Mouse (Mus musculus) heart, embryonic 11.5 days (tissue): Measurements from ENCODE around the gene Dock6. TPM values are rescaled to one million over a fixed set of nuclear protein-coding genes. Genes with fewer than 3 reads are reported as not detected.

Experiments used
- ATAC-seq: fragments of 200-750 bp; cut with Nextera tagmentation; replicated peaks from 2 replicates; pipeline ENCODE4 v1.8.0; 2017; ENCODE audit warnings: moderate library complexity; ENCODE audit not compliant: insufficient number of reproducible peaks, low FRiP score, low TSS enrichment
- H3K27ac ChIP-seq: fragments of 300-500 bp; sonication (generic); 2 replicates; pipeline ENCODE4 v1.5.1; 2014; ENCODE audit warnings: mild to moderate bottlenecking, low read depth, low read length
- H3K27me3 ChIP-seq: fragments of 300-500 bp; sonication (generic); 2 replicates; pipeline ENCODE4 v1.6.1; 2014; ENCODE audit warnings: mild to moderate bottlenecking, low read length, mixed read lengths; ENCODE audit not compliant: control insufficient read depth, insufficient read depth
- H3K36me3 ChIP-seq: fragments of 300-500 bp; sonication (generic); 2 replicates; pipeline ENCODE4 v1.6.1; 2014; ENCODE audit warnings: mild to moderate bottlenecking, low read length, moderate library complexity, mixed read lengths; ENCODE audit not compliant: control insufficient read depth, insufficient read depth
- H3K4me1 ChIP-seq: fragments of 300-500 bp; sonication (generic); 2 replicates; pipeline ENCODE4 v1.6.1; 2014; ENCODE audit warnings: low read length; ENCODE audit not compliant: control insufficient read depth, insufficient read depth
- H3K4me2 ChIP-seq: fragments of 300-500 bp; sonication (generic); 2 replicates; pipeline ENCODE4 v1.6.1; 2014; ENCODE audit warnings: mild to moderate bottlenecking, moderate library complexity
- H3K4me3 ChIP-seq: fragments of 300-500 bp; sonication (generic); 2 replicates; pipeline ENCODE4 v1.5.1; 2014; ENCODE audit warnings: low read depth, low read length
- H3K9ac ChIP-seq: fragments of 300-500 bp; sonication (generic); 2 replicates; pipeline ENCODE4 v1.6.1; 2014; ENCODE audit warnings: mild to moderate bottlenecking, low read depth, low read length, moderate library complexity
- H3K9me3 ChIP-seq: fragments of 300-500 bp; sonication (generic); replicated peaks from 2 replicates; pipeline ENCODE4 v1.6.1; 2016; ENCODE audit warnings: low read length; ENCODE audit not compliant: control insufficient read depth
- WGBS: fragments of 180-500 bp; shearing (Covaris S2); extraction: QIAGEN DNeasy Blood & Tissue Kit; methylation state at CpG from one replicate; pipeline ENCODE4 v1.1.7; 2014; ENCODE audit not compliant: insufficient replicate concordance; 5-methylcytosine and 5-hydroxymethylcytosine counted together
- polyA plus RNA-seq: library from polyadenylated mRNA; unstranded; fragments of >200 nt; fragmentation: Nextera tagmentation; extraction: Ambion mirVana; gene quantifications from 2 replicates; pipeline ENCODE4 v1.2.1, GENCODE M21; 2014

The Dock6 gene
- polyA plus RNA-seq, 1 experiment from 2014 or later, result 50.1 TPM

DNA sequence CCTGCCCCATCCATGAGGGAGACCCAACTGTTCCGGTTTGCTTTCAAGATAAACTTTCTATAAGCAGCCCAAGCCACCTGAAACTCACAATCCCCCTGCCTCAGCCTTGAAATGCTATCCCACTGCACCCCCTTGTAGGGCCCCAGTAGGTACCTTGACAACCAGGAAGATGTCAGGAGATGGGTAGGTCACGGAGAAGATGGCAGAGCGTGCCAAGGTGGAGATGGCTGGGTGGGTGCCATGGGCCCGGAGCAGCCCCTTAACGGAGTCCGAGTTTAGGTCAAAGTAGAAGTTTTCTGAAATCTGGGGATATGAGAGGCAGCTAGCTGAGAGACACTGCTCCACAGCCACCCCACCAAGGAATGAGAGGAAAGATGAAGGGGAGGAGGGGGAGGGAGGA, 11.1 kb downstream of the Dock6 start:
- ATAC-seq, result no peak
- Histone ChIP-seq H3K4me3 (no peak overlapping the region), H3K27me3 (no peaks in the 10 kb centered on the region), H3K4me2 (no peak overlapping the region), H3K27ac (no peak overlapping the region), H3K9me3 (no peaks in the 10 kb centered on the region), H3K36me3 (peaks cover 7% of the 10 kb centered on the region), H3K4me1 (peaks cover under 1% of the 10 kb centered on the region), H3K9ac (no peak overlapping the region)
- 92% methylated on average over 6 of the region's 6 CpGs for WGBS

DNA sequence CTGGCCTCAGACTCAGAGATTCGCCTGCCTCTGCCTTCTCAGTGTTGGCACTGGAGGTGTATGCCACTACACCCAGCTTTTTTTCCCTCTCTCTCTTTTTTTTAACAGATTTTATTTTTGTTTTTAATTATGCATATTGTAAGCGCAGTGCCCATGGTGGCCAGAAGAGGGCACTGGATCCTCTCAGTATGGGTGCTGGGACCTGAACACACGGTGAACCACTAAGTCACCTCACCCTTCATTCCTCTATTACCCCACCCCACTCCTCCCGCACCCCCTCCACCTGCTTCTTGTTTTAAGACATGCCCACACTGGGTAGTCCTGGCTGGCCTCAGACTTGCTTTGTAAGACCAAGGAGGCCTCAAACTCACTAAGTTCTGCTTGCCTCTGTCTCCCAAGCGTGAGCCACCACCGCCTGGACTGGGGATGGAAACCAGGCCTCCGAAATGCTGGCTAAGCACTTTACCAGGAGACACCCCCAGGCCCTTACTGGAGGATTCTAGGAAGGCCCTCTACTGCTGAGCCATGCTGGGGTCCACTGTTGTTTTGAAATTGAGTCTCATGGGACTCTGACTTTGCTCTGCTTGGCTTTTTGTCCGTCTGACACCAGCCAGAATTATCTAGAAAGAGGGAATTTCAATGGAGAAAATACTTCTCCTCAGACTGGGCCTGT, 12.2 kb downstream of the Dock6 start:
- Histone ChIP-seq H3K9me3 (no peaks in the 10 kb centered on the region), H3K36me3 (peaks cover 6% of the 10 kb centered on the region), H3K27me3 (no peaks in the 10 kb centered on the region), H3K4me1 (no peaks in the 10 kb centered on the region; the same call in 1 of the 2 replicates), H3K27ac (no peak overlapping the region), H3K4me2 (no peak overlapping the region), H3K4me3 (no peak overlapping the region), H3K9ac (no peak overlapping the region)
- WGBS, result 56% methylated on average over 8 of the region's 8 CpGs
- no peak for ATAC-seq

DNA sequence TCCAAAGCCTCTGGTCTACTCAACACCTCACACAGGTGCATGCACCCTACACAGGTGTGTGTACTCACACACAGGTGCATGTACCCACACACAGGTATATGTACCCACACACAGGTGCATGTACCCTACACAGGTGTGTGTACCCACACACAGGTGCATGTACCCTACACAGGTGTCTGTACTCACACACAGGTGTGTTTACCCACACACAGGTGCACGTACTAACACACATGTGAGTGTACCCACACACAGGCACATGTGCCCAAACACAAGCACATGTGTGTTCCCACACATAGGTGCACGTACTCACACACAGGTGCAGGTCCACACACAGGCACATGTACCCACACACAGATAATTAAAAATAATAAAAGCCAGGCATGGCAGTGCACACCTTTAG, 14.7 kb downstream of the Dock6 start:
- H3K4me1 ChIP-seq, result no peaks in the 10 kb centered on the region
- H3K27ac ChIP-seq, result no peak overlapping the region
- no peak overlapping the region for H3K4me3 ChIP-seq
- no peak overlapping the region for H3K9ac ChIP-seq
- peaks cover 8% of the 10 kb centered on the region for H3K36me3 ChIP-seq
- WGBS, result 89% methylated on average over 2 of the region's 2 CpGs
- no peaks in the 10 kb centered on the region for H3K27me3 ChIP-seq
- H3K4me2 ChIP-seq, result no peak overlapping the region
- H3K9me3 ChIP-seq, result no peaks in the 10 kb centered on the region
- ATAC-seq, result no peak

DNA sequence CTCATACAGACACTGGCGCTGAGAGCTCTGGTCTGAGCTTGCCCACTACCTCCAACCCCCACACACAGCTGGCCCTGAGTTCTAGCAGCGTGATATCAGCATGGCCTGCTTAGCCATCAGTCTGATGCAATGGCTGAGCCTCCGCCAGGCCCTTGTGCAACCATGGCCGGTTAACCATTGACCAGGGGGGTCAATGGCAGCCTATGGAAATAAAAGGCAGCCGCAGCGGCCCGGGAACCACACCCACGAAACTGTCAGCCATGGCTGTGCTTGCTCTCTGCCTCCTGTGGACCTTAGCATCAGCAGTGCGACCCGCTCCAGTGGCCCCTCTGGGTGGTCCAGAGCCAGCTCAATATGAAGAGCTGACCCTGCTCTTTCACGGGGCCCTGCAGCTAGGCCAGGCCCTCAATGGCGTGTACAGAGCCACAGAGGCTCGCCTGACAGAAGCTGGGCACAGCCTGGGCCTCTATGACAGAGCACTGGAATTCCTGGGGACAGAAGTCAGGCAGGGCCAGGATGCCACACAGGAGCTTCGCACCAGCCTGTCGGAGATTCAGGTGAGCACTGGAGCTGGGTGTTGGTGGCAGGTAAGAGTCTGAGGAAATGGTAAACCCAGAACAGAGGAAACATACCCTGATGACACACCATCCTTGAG, 17.1 kb downstream of the Dock6 start, which contains the start of gene Angptl8:
Gene Angptl8, plus strand, starts transcription at position 253 of the 655 bp plus-strand sequence.
- 83% methylated on average over 15 of the region's 15 CpGs for WGBS
- no peak within 1 kb of the TSS for H3K4me3 ChIP-seq
- no peak for ATAC-seq
- H3K27me3 ChIP-seq, result no peaks in the 10 kb centered on the region
- H3K9me3 ChIP-seq, result no peaks in the 10 kb centered on the region
- no peak within 1 kb of the TSS for H3K27ac ChIP-seq
- H3K4me1 ChIP-seq, result no peaks in the 10 kb centered on the region
- no peak within 1 kb of the TSS for H3K4me2 ChIP-seq
- peaks cover 14% of the 10 kb centered on the region for H3K36me3 ChIP-seq
- H3K9ac ChIP-seq, result no peak within 1 kb of the TSS

DNA sequence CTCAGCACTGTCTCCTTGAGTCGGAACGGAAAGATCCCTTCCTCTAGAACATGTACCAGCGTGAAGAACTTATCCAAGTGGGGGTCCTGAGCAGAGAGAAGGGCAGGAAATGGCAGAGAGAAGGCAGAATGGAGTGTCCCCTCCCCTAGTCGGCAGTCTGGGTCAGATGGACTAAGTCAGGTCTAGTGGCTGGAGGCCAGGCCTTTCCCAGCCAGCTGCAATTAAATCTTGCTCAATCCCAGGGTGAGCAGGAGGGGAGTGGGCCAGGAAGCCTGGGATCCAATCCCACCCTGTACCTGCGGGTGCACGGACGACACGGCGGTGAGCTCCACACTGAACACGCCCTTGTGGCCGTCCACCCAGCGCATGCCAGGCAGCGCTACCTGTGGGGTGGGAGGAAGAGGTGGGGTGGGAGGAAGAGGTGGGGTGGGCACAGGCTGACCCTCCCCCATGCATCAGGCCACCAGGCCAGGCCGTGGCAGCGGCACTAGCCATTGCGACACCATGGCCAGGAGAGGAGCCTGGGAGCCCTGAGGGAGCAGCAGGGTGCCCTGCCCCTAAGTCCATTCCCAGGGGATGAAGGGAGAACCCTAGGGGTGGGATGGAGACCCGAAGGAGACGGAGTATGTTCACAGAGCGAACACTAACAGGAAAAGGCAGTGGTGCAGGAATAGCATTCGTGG, 20.7 kb downstream of the Dock6 start:
- no peak overlapping the region for H3K9ac ChIP-seq
- no peak overlapping the region for H3K4me3 ChIP-seq
- peaks cover 14% of the 10 kb centered on the region for H3K36me3 ChIP-seq
- 88% methylated on average over 20 of the region's 20 CpGs for WGBS
- no peak overlapping the region for H3K27ac ChIP-seq
- no peak for ATAC-seq
- H3K27me3 ChIP-seq, result no peaks in the 10 kb centered on the region
- no peaks in the 10 kb centered on the region for H3K4me1 ChIP-seq
- H3K9me3 ChIP-seq, result no peaks in the 10 kb centered on the region
- H3K4me2 ChIP-seq, result no peak overlapping the region

DNA sequence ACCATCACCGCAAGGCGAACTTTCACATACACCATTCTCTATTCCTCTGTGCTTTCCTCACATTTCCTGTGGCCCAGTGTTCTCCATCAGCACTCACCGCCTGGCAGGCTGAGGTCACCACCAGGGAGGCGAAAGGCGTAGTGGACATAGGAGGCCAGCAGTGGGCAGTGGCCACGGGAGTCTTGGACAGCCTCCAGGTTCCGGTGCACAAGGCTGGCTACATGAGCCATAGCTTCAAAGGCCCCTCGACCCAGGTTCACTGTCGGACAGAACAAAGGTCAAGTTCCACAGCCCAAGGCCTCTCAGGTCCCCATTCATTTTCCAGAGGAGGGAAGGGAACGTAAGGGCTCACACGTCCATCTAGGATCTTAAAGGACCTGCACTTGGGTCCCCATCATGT, 21.5 kb downstream of the Dock6 start:
- no peak overlapping the region for H3K27ac ChIP-seq
- no peaks in the 10 kb centered on the region for H3K9me3 ChIP-seq
- no peaks in the 10 kb centered on the region for H3K4me1 ChIP-seq
- ATAC-seq, result no peak
- whole genome bisulfite sequencing, result 86% methylated on average over 11 of the region's 11 CpGs
- H3K27me3 ChIP-seq, result no peaks in the 10 kb centered on the region
- H3K36me3 ChIP-seq, result peaks cover 14% of the 10 kb centered on the region
- H3K4me2 ChIP-seq, result no peak overlapping the region
- no peak overlapping the region for H3K4me3 ChIP-seq
- H3K9ac ChIP-seq, result no peak overlapping the region

DNA sequence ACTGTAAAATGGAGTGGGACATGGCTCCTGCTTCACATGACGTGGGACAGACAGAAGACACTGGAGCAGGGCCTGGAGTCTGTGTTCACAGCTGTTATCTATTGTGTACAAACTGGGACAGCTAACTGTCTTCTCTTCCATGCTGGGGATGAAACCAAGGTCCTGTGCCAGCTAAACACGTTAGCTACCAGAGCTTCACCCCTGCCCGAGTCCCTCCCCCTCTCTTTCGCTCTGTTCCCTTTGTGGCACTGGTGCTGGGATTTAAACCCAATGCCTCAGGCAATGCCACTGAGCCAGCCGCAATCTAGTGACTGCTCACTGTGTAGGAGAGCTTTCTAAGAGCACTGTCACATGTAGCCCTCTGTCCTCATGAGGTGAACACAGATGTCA, 22.0 kb downstream of the Dock6 start:
- WGBS, result 72% methylated on average over 5 of the region's 5 CpGs
- H3K4me1 ChIP-seq, result no peaks in the 10 kb centered on the region
- no peak overlapping the region for H3K4me2 ChIP-seq
- H3K36me3 ChIP-seq, result peaks cover 13% of the 10 kb centered on the region
- H3K9me3 ChIP-seq, result no peaks in the 10 kb centered on the region
- no peak for ATAC-seq
- H3K27ac ChIP-seq, result no peak overlapping the region
- H3K9ac ChIP-seq, result no peak overlapping the region
- no peak overlapping the region for H3K4me3 ChIP-seq
- H3K27me3 ChIP-seq, result no peaks in the 10 kb centered on the region

DNA sequence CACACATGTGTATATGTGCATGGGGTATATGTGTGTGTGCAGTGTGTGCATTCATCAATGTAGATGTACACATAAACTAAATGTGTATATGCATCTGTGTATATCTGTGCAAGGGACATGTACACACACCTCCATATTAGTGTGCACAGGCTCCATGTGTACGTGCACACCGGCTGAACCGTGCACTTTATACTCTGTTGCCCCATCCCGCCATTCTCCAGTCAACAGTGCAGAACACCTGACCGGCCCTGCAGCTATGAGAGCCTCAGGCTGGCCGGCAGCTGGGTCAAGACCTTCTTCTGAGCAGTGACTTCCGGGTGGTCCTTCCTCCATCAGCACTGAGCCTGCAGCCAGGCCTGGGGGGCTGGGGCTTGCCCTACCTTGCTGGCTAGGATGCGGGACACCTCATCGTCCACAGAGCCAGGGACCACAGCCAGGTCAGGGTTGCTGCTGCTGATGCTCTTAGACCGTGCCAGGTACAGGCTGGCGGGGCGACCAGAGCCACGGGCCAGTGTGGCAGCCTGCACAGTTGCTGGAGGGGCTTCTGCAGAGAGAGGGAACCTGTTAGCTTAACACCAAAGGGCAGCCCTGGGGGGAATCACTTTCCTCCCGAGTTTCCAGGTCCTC, 22.5 kb downstream of the Dock6 start:
- Histone ChIP-seq H3K4me3 (no peak overlapping the region), H3K4me1 (no peaks in the 10 kb centered on the region), H3K4me2 (no peak overlapping the region), H3K9me3 (no peaks in the 10 kb centered on the region), H3K27ac (no peak overlapping the region), H3K9ac (no peak overlapping the region), H3K36me3 (peaks cover 11% of the 10 kb centered on the region), H3K27me3 (no peaks in the 10 kb centered on the region)
- ATAC-seq, result no peak
- WGBS, result 84% methylated on average over 14 of the region's 14 CpGs
